Mouse (Mus musculus) ovary, postnatal 36 days (tissue): ENCODE measurements around the gene Vwc2l.

ENCODE experiments used
- DNase-seq: peaks from one replicate; pipeline ENCODE4 v3.0.0; 2022; ENCODE audit warnings: low spot score, mixed read lengths

Vwc2l gene

DNA sequence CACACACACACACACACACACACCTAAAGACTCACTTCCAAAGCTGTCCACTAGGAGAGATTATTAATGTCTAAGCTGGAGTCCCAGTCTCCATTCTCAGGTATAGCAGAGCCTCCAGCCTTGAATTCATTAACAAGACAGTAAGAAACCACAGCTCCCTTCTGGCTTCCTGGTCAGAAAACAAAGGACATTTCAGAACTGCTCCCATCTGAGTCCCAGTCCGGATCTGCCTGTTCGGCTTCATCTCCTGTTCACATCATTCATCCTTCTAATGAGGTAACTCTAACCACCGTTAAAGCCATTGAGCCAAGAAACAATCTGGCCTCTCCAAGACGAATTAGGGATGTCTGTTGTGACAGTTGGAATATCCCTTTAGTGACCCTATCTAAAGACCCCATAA lies 185.7 kb downstream of the Vwc2l start:
- no peak for DNase-seq

DNA sequence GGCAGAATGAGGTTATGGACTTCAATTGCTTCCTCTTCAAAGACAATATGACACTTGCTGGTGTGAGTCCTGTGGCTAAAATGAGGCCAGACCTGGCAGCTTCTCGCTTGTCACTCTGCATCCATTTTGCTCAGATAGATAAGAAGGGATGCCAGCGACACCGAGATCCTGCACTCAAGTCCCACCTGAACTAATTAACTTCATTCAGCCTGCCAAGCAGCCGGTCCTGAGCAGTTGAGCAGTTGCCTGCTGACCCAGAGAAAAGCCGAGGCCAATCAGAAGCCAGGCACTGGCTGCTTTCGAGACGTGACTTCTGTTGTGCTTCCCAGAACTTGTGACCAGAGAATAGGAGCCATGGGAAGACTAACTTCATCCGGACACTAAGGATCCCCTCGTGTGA lies 187.6 kb downstream of the Vwc2l start:
- no peak for DNase-seq

DNA sequence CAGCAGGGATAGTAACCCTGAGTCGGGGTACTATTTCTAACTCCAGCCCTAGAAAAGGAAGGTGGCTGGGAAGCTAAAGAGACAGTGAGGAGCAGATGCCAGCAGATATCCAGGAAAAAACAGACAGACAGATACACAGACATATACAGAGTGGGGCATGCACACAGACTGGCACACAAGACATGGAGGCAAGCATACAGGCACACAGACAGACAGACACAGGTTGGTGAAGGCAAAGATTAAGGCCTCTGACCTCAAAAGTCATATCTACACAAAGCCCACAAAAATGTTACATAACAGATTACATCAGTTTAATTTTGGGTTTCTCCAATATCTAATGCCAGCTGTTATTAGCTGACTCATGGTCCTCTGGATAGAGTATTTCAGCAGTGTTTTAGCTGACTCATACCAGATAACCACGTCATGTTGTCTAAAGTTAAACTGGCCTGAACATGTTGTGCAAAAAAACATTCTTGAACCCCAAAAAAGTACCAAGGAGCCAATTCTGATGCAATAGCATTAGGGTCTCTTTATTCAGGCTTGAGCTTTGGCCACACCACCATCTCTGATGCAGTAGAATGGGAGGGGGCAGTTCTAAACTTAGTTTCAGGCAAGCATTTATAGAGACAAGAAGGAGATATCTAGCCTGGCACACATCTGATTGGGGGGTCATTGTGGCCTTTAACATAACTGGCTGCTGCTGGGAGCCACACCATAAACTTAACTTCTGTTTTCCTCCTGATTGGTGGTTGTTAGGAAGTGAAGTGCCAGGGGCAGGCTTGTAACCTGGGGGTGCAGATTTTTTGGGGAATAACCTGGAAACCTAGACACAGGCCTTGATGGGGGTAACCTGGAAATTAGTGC lies 192.9 kb downstream of the Vwc2l start:
- DNase-seq = no peak

DNA sequence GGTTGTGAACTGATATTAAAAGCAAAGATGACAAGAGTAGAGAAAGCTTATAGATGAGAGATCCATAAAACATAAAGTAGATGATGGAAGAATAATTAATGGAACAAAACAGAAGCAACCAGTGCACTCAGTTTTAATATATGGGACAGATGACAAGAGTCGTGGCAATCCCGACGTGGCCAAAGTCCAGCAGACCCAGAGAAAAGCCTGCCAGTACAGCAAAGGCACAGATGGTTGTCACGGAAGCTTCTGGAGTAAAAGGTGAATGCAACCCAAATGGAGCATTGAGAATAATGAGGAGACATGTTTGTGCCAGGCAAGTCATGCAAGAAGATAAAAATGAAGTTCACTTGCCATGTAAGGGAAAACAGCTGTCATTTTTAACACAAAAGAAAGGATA lies 207.5 kb downstream of the Vwc2l start:
- no peak for DNase-seq
